Mouse (Mus musculus): ENCODE results near the gene Cyp2s1. TPM values are rescaled to one million over a fixed set of nuclear protein-coding genes. Genes with fewer than 3 reads are reported as not detected.

Cyp2s1 gene
- polyA plus RNA-seq, 1 experiment: 2.8 TPM

DNA sequence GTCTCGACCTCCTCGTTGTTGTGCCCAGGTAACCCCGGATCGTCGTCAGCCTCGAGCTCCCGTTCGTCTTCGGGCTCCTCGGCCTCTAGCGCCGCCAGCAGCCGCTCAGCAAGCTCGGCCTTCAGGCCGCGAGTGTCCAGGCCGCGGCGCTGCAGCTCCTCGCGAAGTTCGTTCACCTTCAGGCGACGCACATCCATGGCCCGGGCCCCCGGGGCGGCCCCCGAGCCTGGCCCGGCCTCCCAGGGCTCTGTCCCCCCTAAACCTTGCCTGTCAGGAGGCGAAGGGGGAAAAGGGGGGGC lies 62.3 kb downstream of the Cyp2s1 start:
- H3K9me3 ChIP-seq (replicated peaks; ENCODE audit: control insufficient read depth, insufficient read depth, low read length, poor library complexity, severe bottlenecking): no peaks in the 10 kb centered on the region
- peak overlapping the region; percentile 33; the same call in 1 of the 2 replicates for H3K27ac ChIP-seq (ENCODE audit: insufficient read depth, low read length)
- H3K9ac ChIP-seq (ENCODE audit: low read depth, poor library complexity, severe bottlenecking): peak overlapping the region; percentile 99
- no peak for TF ChIP-seq EP300 (IDR thresholded peaks at IDR 0.05; ENCODE audit: insufficient read depth, low read depth, low read length)
- no peak for TF ChIP-seq CTCF (IDR thresholded peaks at IDR 0.05; ENCODE audit: low read depth, low read length)
- TF ChIP-seq POLR2A (IDR thresholded peaks at IDR 0.05; ENCODE audit: insufficient read depth, low read length): no peak
- peaks cover 20% of the 10 kb centered on the region for H3K36me3 ChIP-seq (ENCODE audit: control insufficient read depth, insufficient read depth, low read length, poor library complexity, severe bottlenecking)
- peak overlapping the region; percentile 87 for H3K4me3 ChIP-seq (ENCODE audit: low read depth, low read length)
- H3K27me3 ChIP-seq (ENCODE audit: control insufficient read depth, insufficient read depth, low read length, poor library complexity, severe bottlenecking): no peaks in the 10 kb centered on the region
- no peaks in the 10 kb centered on the region for H3K4me1 ChIP-seq (ENCODE audit: control insufficient read depth, insufficient read depth, low read length)

DNA sequence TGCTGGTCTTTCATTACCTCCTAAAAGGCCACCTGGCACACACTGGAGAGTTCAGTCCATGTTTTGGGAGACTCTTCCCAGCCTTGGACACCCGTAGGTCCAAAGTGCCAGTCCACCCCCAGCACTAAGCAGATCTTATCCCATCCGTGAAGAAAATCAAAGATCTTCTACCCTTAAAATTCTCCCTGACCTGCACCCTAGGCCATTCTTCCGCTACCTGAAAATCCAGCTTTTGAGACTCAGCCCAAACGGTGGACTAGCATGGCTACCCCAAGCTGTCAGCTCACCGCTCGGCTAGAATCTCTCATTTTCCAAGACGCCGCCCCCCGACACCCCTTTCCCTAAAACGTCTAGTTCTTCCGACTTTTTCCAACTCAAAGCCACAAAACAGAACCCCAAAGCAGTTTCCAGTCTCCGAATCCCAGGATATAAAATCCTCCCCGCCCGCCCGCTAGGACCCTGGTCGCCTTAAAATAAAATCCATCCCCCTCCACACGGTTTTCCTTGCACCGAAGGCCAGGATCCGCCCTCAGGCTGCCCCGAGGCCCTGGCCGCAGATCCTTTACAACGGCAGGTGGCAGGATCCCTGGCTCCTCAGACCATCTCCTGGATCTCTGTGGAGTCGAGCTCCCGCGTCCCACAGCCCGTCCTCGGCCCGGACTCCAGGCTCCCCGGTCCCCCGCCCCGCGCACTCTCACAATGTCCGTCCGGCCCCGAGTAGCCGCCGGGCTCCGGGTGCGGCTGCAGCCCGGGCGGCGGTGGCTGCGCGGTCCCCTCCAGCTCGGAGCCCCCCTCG lies 62.9 kb downstream of the Cyp2s1 start:
- TF ChIP-seq EP300 (IDR thresholded peaks at IDR 0.05; ENCODE audit: insufficient read depth, low read depth, low read length): no peak
- no peak for TF ChIP-seq CTCF (IDR thresholded peaks at IDR 0.05; ENCODE audit: low read depth, low read length)
- TF ChIP-seq POLR2A (IDR thresholded peaks at IDR 0.05; ENCODE audit: insufficient read depth, low read length): no peak

DNA sequence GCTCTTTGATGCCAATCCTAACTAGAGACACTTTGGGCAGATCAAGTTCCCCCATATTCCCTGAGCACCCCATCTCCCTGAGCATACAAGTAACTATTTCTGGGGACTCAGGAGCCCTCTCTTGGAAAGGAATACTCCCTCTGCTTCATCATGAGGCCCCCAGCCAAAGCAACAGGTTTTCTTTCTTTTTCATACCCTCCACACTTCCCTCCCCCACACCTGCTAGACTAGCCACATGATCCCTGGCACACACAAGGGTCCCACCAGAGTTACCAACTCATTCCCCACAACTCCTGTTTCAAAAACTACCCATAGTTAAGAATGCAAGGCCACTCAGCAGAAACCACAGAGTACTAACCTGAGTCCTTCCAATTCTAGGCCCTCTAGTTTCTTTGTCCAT lies 63.6 kb downstream of the Cyp2s1 start:
- TF ChIP-seq CTCF (IDR thresholded peaks at IDR 0.05; ENCODE audit: low read depth, low read length): no peak
- no peak for TF ChIP-seq EP300 (IDR thresholded peaks at IDR 0.05; ENCODE audit: insufficient read depth, low read depth, low read length)
- Histone ChIP-seq H3K27ac (ENCODE audit: insufficient read depth, low read length) (no peak overlapping the region), H3K4me1 (ENCODE audit: control insufficient read depth, insufficient read depth, low read length) (no peaks in the 10 kb centered on the region), H3K27me3 (ENCODE audit: control insufficient read depth, insufficient read depth, low read length, poor library complexity, severe bottlenecking) (no peaks in the 10 kb centered on the region), H3K36me3 (ENCODE audit: control insufficient read depth, insufficient read depth, low read length, poor library complexity, severe bottlenecking) (peaks cover 33% of the 10 kb centered on the region), H3K9ac (ENCODE audit: low read depth, poor library complexity, severe bottlenecking) (peak overlapping the region; percentile 99), H3K9me3 (replicated peaks; ENCODE audit: control insufficient read depth, insufficient read depth, low read length, poor library complexity, severe bottlenecking) (no peaks in the 10 kb centered on the region), H3K4me3 (ENCODE audit: low read depth, low read length) (peak overlapping the region; percentile 87)

More for the DNA sequence above, 62.9 kb downstream of the Cyp2s1 start:
- no peaks in the 10 kb centered on the region for H3K27me3 ChIP-seq (ENCODE audit: control insufficient read depth, insufficient read depth, low read length, poor library complexity, severe bottlenecking)
- peak overlapping the region; percentile 99 for H3K9ac ChIP-seq (ENCODE audit: low read depth, poor library complexity, severe bottlenecking)
- no peaks in the 10 kb centered on the region for H3K9me3 ChIP-seq (replicated peaks; ENCODE audit: control insufficient read depth, insufficient read depth, low read length, poor library complexity, severe bottlenecking)
- H3K4me1 ChIP-seq (ENCODE audit: control insufficient read depth, insufficient read depth, low read length): no peaks in the 10 kb centered on the region
- H3K27ac ChIP-seq (ENCODE audit: insufficient read depth, low read length): peak overlapping the region; percentile 33; the same call in 1 of the 2 replicates
- H3K4me3 ChIP-seq (ENCODE audit: low read depth, low read length): peak overlapping the region; percentile 87
- H3K36me3 ChIP-seq (ENCODE audit: control insufficient read depth, insufficient read depth, low read length, poor library complexity, severe bottlenecking): peaks cover 26% of the 10 kb centered on the region

Other genes with a start within 250 kb of the Cyp2s1 start
- not detected in 2 replicates for gene Erich4, start 201.0 kb downstream of the Cyp2s1 start, polyA plus RNA-seq (2011; ENCODE audit: insufficient read depth, insufficient read length, low read depth, missing spikeins)
- 32.8 and 33.4 TPM in 2 replicates for gene Dmac2, start 197.5 kb downstream of the Cyp2s1 start, polyA plus RNA-seq (2011; ENCODE audit: insufficient read depth, insufficient read length, low read depth, missing spikeins)
- gene B3gnt8, start 190.3 kb downstream of the Cyp2s1 start, polyA plus RNA-seq (2011; ENCODE audit: insufficient read depth, insufficient read length, low read depth, missing spikeins): 0.60 and 0.87 TPM in 2 replicates
- 26.1 and 26.9 TPM in 2 replicates for gene Bckdha, start 157.9 kb downstream of the Cyp2s1 start, polyA plus RNA-seq (2011; ENCODE audit: insufficient read depth, insufficient read length, low read depth, missing spikeins)
- 53.7 and 71.1 TPM in 2 replicates for gene Exosc5, start 157.7 kb downstream of the Cyp2s1 start, polyA plus RNA-seq (2011; ENCODE audit: insufficient read depth, insufficient read length, low read depth, missing spikeins)
- 3.3 and 3.7 TPM in 2 replicates for gene Tmem91, start 141.7 kb downstream of the Cyp2s1 start, polyA plus RNA-seq (2011; ENCODE audit: insufficient read depth, insufficient read length, low read depth, missing spikeins)
- 7.9 and 15.2 TPM in 2 replicates for gene B9d2, start 136.1 kb downstream of the Cyp2s1 start, polyA plus RNA-seq (2011; ENCODE audit: insufficient read depth, insufficient read length, low read depth, missing spikeins)
- 22.9 and 25.6 TPM in 2 replicates for gene Tgfb1, start 129.9 kb downstream of the Cyp2s1 start, polyA plus RNA-seq (2011; ENCODE audit: insufficient read depth, insufficient read length, low read depth, missing spikeins)
- 43.4 and 46.9 TPM in 2 replicates for gene Ccdc97, start 97.8 kb downstream of the Cyp2s1 start, polyA plus RNA-seq (2011; ENCODE audit: insufficient read depth, insufficient read length, low read depth, missing spikeins)
- gene Hnrnpul1, start 62.2 kb downstream of the Cyp2s1 start, polyA plus RNA-seq (2011; ENCODE audit: insufficient read depth, insufficient read length, low read depth, missing spikeins): 155 and 156 TPM in 2 replicates
- gene Axl, start 28.2 kb downstream of the Cyp2s1 start, polyA plus RNA-seq (2011; ENCODE audit: insufficient read depth, insufficient read length, low read depth, missing spikeins): 16.4 and 21.5 TPM in 2 replicates
- not detected in 2 replicates for gene Cyp2b10, start 80.7 kb upstream of the Cyp2s1 start, polyA plus RNA-seq (2011; ENCODE audit: insufficient read depth, insufficient read length, low read depth, missing spikeins)
- gene Cyp2b13, start 244.6 kb upstream of the Cyp2s1 start, polyA plus RNA-seq (2011; ENCODE audit: insufficient read depth, insufficient read length, low read depth, missing spikeins): not detected in 2 replicates